Mouse (Mus musculus): ENCODE results near the gene Tmx1. TPM values are rescaled to one million over a fixed set of nuclear protein-coding genes. Genes with fewer than 3 reads are reported as not detected.

Gene Tmx1
- polyA plus RNA-seq, 1 experiment from 2014 or later, result 114 TPM

- peaks cover 6% of the 10 kb centered on the region for H3K36me3 ChIP-seq
- no peaks in the 10 kb centered on the region for H3K27me3 ChIP-seq (ENCODE audit: low read depth, poor library complexity, severe bottlenecking)
- DNase-seq (ENCODE audit: low spot score), result no peak
- WGBS, result 88% methylated on average over 3 of the region's 3 CpGs
- no peak overlapping the region for H3K27ac ChIP-seq
- no peaks in the 10 kb centered on the region for H3K9me3 ChIP-seq (replicated peaks)
- no peak overlapping the region for H3K4me3 ChIP-seq
- H3K4me1 ChIP-seq, result peaks cover 21% of the 10 kb centered on the region
Observed at GRCm38 (mm10) chr12:70451533-70451932, 1.4 kb upstream of the Tmx1 start.

DNA sequence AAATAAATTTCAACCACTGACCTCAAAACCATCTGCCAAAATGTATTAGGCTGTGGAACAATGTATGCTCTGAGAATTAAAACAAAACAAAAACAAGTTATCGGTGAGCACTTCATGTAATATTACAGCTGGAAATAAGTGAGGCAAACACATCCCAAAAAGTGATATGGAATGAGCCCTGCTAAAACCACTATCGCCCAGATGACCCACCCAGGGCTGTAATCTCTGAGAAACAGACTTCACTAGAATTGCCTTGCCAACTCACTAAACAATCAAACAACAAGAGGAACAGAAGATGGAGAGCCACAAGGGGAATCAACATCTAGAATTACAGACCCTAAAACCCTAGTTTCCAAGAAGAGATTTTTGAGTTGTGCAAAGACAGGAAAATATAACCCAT, 752 bp upstream of the Tmx1 start:
- DNase-seq (ENCODE audit: low spot score), result no peak
- Histone ChIP-seq H3K27me3 (ENCODE audit: low read depth, poor library complexity, severe bottlenecking) (no peaks in the 10 kb centered on the region), H3K36me3 (peaks cover 12% of the 10 kb centered on the region), H3K27ac (peak overlapping the region; percentile 92), H3K4me1 (peaks cover 21% of the 10 kb centered on the region), H3K9me3 (replicated peaks) (no peaks in the 10 kb centered on the region), H3K4me3 (peak overlapping the region; percentile 75; the same call in 1 of the 2 replicates)
- WGBS, result 84% methylated on average over 2 of the region's 2 CpGs

GRCm38 (mm10) chr12:70455226-70455625, 2.3 kb downstream of the Tmx1 start:
- WGBS, result 95% methylated on average over 8 of the region's 8 CpGs
- Histone ChIP-seq H3K27me3 (ENCODE audit: low read depth, poor library complexity, severe bottlenecking) (no peaks in the 10 kb centered on the region), H3K4me3 (no peak overlapping the region), H3K27ac (no peak overlapping the region), H3K9me3 (replicated peaks) (no peaks in the 10 kb centered on the region), H3K4me1 (peaks cover 21% of the 10 kb centered on the region), H3K36me3 (peaks cover 43% of the 10 kb centered on the region)
- no peak for DNase-seq (ENCODE audit: low spot score)

GRCm38 (mm10) chr12:70459546-70459945, 6.7 kb downstream of the Tmx1 start:
- H3K36me3 ChIP-seq, result peaks cover 82% of the 10 kb centered on the region
- WGBS, result 90% methylated on average over 1 of the region's 1 CpGs

DNA sequence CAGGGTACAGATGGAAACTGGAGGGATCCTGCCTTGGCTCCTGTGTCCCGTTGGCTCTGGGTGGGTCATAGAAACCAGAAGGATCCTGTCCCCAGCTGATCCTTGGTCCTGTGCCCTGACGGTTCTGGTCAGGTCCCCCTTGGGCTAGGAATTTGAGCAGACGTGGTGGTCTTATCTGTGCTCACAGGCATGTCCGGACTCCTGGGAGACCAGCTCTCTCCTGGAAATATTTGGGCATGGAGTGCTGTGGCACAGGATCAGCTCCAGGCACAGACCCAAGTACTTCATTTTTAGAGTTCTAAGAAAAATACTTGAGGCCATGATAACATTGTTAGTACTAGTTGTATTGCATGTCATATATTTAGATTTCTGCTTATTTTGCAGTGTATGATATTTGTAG, 11.1 kb downstream of the Tmx1 start:
- no peaks in the 10 kb centered on the region for H3K9me3 ChIP-seq (replicated peaks)
- no peaks in the 10 kb centered on the region for H3K27me3 ChIP-seq (ENCODE audit: low read depth, poor library complexity, severe bottlenecking)
- H3K36me3 ChIP-seq, result peaks cover 93% of the 10 kb centered on the region
- no peak for DNase-seq (ENCODE audit: low spot score)
- WGBS, result 96% methylated on average over 4 of the region's 4 CpGs
- no peak overlapping the region for H3K27ac ChIP-seq
- H3K4me3 ChIP-seq, result no peak overlapping the region
- H3K4me1 ChIP-seq, result no peaks in the 10 kb centered on the region

More at GRCm38 (mm10) chr12:70459546-70459945, 6.7 kb downstream of the Tmx1 start:
- Histone ChIP-seq H3K4me1 (peaks cover 4% of the 10 kb centered on the region), H3K9me3 (replicated peaks) (no peaks in the 10 kb centered on the region), H3K27me3 (ENCODE audit: low read depth, poor library complexity, severe bottlenecking) (no peaks in the 10 kb centered on the region), H3K4me3 (no peak overlapping the region), H3K27ac (no peak overlapping the region)
- no peak for DNase-seq (ENCODE audit: low spot score)

- Histone ChIP-seq H3K4me3 (no peak overlapping the region), H3K36me3 (no peaks in the 10 kb centered on the region), H3K27me3 (ENCODE audit: low read depth, poor library complexity, severe bottlenecking) (no peaks in the 10 kb centered on the region), H3K4me1 (peaks cover 3% of the 10 kb centered on the region; the same call in 1 of the 2 replicates), H3K9me3 (replicated peaks) (no peaks in the 10 kb centered on the region), H3K27ac (no peak overlapping the region)
- DNase-seq (ENCODE audit: low spot score), result no peak
- 84% methylated on average over 3 of the region's 3 CpGs for WGBS
Observed at GRCm38 (mm10) chr12:70475336-70475735, 22.4 kb downstream of the Tmx1 start.

DNA sequence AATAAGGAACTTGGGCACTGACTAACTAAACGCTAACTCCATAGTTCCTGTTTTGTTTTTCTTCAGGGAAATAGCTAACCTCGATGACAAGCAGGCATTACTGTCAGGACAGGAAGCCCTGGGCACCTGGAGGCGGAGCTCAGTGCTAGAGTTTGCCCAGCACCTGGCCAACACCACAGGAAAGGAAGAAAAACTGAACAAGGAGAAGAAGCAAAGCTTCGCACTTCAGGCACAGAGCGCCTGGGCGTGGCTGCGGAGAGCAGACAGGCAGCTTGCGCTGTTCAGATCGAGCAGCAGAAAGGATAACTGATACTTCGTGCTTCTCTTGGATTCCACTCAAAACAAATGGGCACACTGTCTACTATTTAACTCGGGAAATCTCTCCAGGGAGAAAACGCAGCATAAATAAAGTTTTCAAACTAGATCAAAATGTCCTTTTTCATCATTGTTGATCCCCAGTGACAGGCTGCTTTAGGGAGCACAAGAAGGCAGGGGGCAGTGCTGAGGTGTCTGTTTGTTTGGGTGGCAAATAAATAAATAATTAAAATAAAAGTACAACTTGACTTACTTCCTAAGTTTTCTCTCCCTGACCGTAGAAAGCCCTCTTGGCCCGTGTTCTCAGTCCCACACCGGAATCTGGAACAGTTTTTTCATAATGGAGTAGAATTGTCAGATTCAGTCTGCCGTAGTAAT, 24.1 kb downstream of the Tmx1 start:
- DNase-seq (ENCODE audit: low spot score), result no peak
- WGBS, result 79% methylated on average over 16 of the region's 16 CpGs

GRCm38 (mm10) chr12:70477593-70478287, 24.8 kb downstream of the Tmx1 start:
- 81% methylated on average over 16 of the region's 16 CpGs for WGBS
- DNase-seq (ENCODE audit: low spot score), result peak; percentile 41
- H3K4me3 ChIP-seq, result no peak overlapping the region
- peaks cover 3% of the 10 kb centered on the region; the same call in 1 of the 2 replicates for H3K4me1 ChIP-seq
- H3K9me3 ChIP-seq (replicated peaks), result no peaks in the 10 kb centered on the region
- no peaks in the 10 kb centered on the region for H3K27me3 ChIP-seq (ENCODE audit: low read depth, poor library complexity, severe bottlenecking)
- no peak overlapping the region for H3K27ac ChIP-seq
- H3K36me3 ChIP-seq, result no peaks in the 10 kb centered on the region

More for the DNA sequence above, 24.1 kb downstream of the Tmx1 start:
- no peaks in the 10 kb centered on the region for H3K9me3 ChIP-seq (replicated peaks)
- H3K27ac ChIP-seq, result no peak overlapping the region
- no peak overlapping the region for H3K4me3 ChIP-seq
- no peaks in the 10 kb centered on the region for H3K27me3 ChIP-seq (ENCODE audit: low read depth, poor library complexity, severe bottlenecking)
- no peaks in the 10 kb centered on the region for H3K36me3 ChIP-seq
- peaks cover 3% of the 10 kb centered on the region; the same call in 1 of the 2 replicates for H3K4me1 ChIP-seq

DNA sequence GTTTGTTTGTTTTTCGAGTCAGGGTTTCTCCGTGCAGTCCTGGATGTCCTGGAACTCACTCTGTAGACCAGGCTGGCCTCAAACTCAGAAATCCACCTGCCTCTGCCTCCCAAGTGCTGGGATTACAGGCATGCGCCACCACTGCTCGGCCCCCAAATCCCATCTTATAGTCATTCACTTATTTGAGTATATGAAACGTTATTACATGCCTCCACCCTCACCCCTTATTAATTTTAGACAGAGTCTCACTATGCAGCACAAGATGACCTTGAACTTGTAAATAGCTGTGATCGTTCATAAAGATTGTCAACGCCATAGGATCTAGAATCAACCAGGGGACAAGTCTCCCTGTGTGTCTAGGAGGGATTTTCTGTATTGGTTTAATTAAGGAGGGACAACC, 33.1 kb downstream of the Tmx1 start:
- DNase-seq (ENCODE audit: low spot score), result no peak
- 93% methylated on average over 7 of the region's 7 CpGs for WGBS
- no peaks in the 10 kb centered on the region for H3K27me3 ChIP-seq (ENCODE audit: low read depth, poor library complexity, severe bottlenecking)

GRCm38 (mm10) chr12:70486716-70487480, 34.0 kb downstream of the Tmx1 start:
- WGBS, result 84% methylated on average over 6 of the region's 6 CpGs
- no peak overlapping the region for H3K27ac ChIP-seq
- DNase-seq (ENCODE audit: low spot score), result no peak
- H3K9me3 ChIP-seq (replicated peaks), result no peaks in the 10 kb centered on the region
- no peaks in the 10 kb centered on the region for H3K27me3 ChIP-seq (ENCODE audit: low read depth, poor library complexity, severe bottlenecking)
- no peaks in the 10 kb centered on the region for H3K4me1 ChIP-seq
- H3K36me3 ChIP-seq, result no peaks in the 10 kb centered on the region
- H3K4me3 ChIP-seq, result no peak overlapping the region

More for the DNA sequence above, 33.1 kb downstream of the Tmx1 start:
- no peaks in the 10 kb centered on the region for H3K36me3 ChIP-seq
- no peak overlapping the region for H3K4me3 ChIP-seq
- H3K27ac ChIP-seq, result no peak overlapping the region
- H3K9me3 ChIP-seq (replicated peaks), result no peaks in the 10 kb centered on the region
- no peaks in the 10 kb centered on the region for H3K4me1 ChIP-seq

DNA sequence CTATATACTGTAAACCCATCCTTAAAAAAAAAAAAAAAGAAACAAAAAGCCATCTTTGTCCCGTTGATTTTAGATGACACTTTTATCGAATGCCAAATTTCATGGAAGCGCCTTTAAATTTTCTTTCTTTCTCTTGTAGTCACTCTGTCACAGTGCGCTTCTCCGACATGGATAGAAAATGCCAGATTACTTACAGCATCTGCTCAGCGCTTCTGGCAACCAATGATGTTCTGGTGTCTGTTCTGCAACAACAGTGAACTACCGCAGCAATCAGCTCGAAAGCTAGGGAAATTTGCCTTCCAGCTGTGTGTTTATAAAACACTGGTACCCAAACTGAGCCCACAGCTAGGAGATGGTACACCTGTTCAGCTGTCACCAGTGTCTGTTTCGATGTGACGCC, 39.5 kb downstream of the Tmx1 start:
- DNase-seq (ENCODE audit: low spot score), result no peak
- H3K27me3 ChIP-seq (ENCODE audit: low read depth, poor library complexity, severe bottlenecking), result no peaks in the 10 kb centered on the region
- WGBS, result 95% methylated on average over 10 of the region's 10 CpGs
- no peaks in the 10 kb centered on the region for H3K36me3 ChIP-seq
- H3K4me3 ChIP-seq, result no peak overlapping the region
- no peaks in the 10 kb centered on the region for H3K9me3 ChIP-seq (replicated peaks)
- H3K27ac ChIP-seq, result no peak overlapping the region
- peaks cover 10% of the 10 kb centered on the region for H3K4me1 ChIP-seq

- Histone ChIP-seq H3K36me3 (no peaks in the 10 kb centered on the region), H3K9me3 (replicated peaks) (no peaks in the 10 kb centered on the region), H3K4me1 (peaks cover 15% of the 10 kb centered on the region), H3K27me3 (ENCODE audit: low read depth, poor library complexity, severe bottlenecking) (no peaks in the 10 kb centered on the region), H3K4me3 (no peak overlapping the region), H3K27ac (no peak overlapping the region)
- WGBS, result 61% methylated on average over 10 of the region's 10 CpGs
- DNase-seq (ENCODE audit: low spot score), result peak; percentile 63
Observed at GRCm38 (mm10) chr12:70494494-70495281, 41.8 kb downstream of the Tmx1 start.

Data from limb, embryonic 10.5 days (tissue).